Mouse (Mus musculus) C2C12 (cell line): ENCODE measurements around the gene R3hdm4.

Experiments used
- CEBPB ChIP-seq: IDR thresholded peaks from one replicate; pipeline ENCODE4 v1.6.1; 2011; ENCODE audit warnings: low read depth, mild to moderate bottlenecking, control low read depth, moderate library complexity
- CTCF ChIP-seq: IDR thresholded peaks from one replicate; pipeline ENCODE4 v1.5.1; 2011; ENCODE audit not compliant: control insufficient read depth, insufficient read depth, insufficient read length
- FOSL1 ChIP-seq: IDR thresholded peaks from one replicate; pipeline ENCODE4 v1.8.0; 2011; ENCODE audit warnings: mild to moderate bottlenecking, low read length; ENCODE audit not compliant: poor library complexity, insufficient read depth, severe bottlenecking
- MAX ChIP-seq: IDR thresholded peaks from one replicate; pipeline ENCODE4 v1.6.1; 2011; ENCODE audit warnings: mild to moderate bottlenecking, control low read depth
- MYOD1 ChIP-seq: IDR thresholded peaks from one replicate; pipeline ENCODE4 v1.6.1; 2011; ENCODE audit warnings: low read depth; ENCODE audit not compliant: control insufficient read depth, insufficient read length
- MYOG ChIP-seq: IDR thresholded peaks from one replicate; pipeline ENCODE4 v1.6.1; 2011; ENCODE audit not compliant: control insufficient read depth, insufficient read length; ENCODE audit errors: extremely low read depth
- USF1 ChIP-seq: IDR thresholded peaks from one replicate; pipeline ENCODE4 v1.6.1; 2011; ENCODE audit warnings: low read depth, mild to moderate bottlenecking, control low read depth, moderate library complexity

- TF ChIP-seq CTCF, result no peak
- TF ChIP-seq MYOD1, result no peak
- TF ChIP-seq CEBPB, result no peak
- no peak for TF ChIP-seq MAX
- TF ChIP-seq USF1, result no peak
- TF ChIP-seq MYOG, result no peak
- no peak for TF ChIP-seq FOSL1
Observed at GRCm38 (mm10) chr10:79956643-79957154, 35.7 kb upstream of the R3hdm4 start.
